Mouse (Mus musculus) liver, adult 10 weeks (tissue): Measurements from ENCODE around the gene Cyp2d34. TPM values are rescaled to one million over a fixed set of nuclear protein-coding genes. Genes with fewer than 3 reads are reported as not detected.

Experiments used
- polyA plus RNA-seq: library from polyadenylated mRNA; stranded (reverse); fragments of 350-450 nt; fragmentation: Illumina TruSeq; extraction: RNeasy Lipid Tissue Mini Kit (QIAGEN cat#74804); gene quantifications from one replicate; pipeline ENCODE4 v1.2.3, GENCODE M21; 2014; ENCODE audit warnings: low read depth, low replicate concordance

Gene Cyp2d34
- not detected for polyA plus RNA-seq

DNA sequence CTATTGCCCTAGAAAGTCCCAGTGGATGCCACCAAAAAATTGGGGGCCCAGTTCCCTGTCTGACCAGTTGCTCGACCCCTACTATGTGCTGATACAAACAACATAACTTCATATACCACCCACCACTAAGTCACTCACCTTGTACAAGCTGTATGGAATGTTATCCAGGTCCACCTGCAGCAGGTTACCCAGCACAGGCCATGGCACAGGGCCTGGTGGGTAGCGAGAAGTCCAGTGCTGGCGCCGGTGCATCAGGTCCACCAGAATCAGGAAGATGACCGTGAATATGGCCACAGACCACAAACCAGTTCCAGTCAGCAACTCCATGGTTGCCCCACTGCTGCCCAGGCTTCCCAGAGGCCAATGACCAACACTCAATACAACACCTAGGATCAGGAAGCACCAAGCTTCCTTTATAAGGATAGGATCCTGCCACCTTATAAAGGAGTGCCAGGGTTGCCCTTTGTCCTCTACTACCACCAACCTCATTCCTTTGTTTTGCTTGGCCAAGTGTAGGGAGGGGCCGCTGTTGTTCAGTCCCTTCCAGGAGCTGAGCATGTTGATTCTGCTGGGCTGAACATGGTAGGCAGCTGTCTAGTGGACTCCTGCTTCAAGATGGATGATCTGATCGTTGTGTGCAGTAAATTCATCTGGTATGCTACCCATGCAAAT is at the start of gene Cyp2d34:
TSS of gene Cyp2d34 (minus strand) at position 416 of the 672 bp plus-strand sequence.

Other genes with a start within 250 kb of the Cyp2d34 start
- 73.7 TPM for gene Cyp2d22, start 240.7 kb downstream of the Cyp2d34 start, polyA plus RNA-seq
- gene Cyp2d11, start 226.9 kb downstream of the Cyp2d34 start, polyA plus RNA-seq = not detected
- gene Cyp2d10, start 213.8 kb downstream of the Cyp2d34 start, polyA plus RNA-seq = 174 TPM
- 18.5 TPM for gene Cyp2d9, start 187.5 kb downstream of the Cyp2d34 start, polyA plus RNA-seq
- gene Cyp2d12, start 65.9 kb downstream of the Cyp2d34 start, polyA plus RNA-seq = not detected
- gene Cyp2d40, start 143.2 kb upstream of the Cyp2d34 start, polyA plus RNA-seq = 8.8 TPM
- gene Cyp2d26, start 173.3 kb upstream of the Cyp2d34 start, polyA plus RNA-seq = 405 TPM